Mouse (Mus musculus) B cell, adult 67 days (primary cell): ENCODE results near the gene 2200002J24Rik. TPM values are rescaled to one million over a fixed set of nuclear protein-coding genes. Genes with fewer than 3 reads are reported as not detected.

Source experiments
- total RNA-seq, 2 experiments: library from RNA; stranded (reverse); gene quantifications; 4 replicates each; pipeline ENCODE4 v1.2.4; 2023

2200002J24Rik gene
- not detected for total RNA-seq

GRCm38 (mm10) chr7:30698589-30698988, at the start of gene 2200002J24Rik:
2200002J24Rik (plus strand) TSS chr7:30698926.

DNA sequence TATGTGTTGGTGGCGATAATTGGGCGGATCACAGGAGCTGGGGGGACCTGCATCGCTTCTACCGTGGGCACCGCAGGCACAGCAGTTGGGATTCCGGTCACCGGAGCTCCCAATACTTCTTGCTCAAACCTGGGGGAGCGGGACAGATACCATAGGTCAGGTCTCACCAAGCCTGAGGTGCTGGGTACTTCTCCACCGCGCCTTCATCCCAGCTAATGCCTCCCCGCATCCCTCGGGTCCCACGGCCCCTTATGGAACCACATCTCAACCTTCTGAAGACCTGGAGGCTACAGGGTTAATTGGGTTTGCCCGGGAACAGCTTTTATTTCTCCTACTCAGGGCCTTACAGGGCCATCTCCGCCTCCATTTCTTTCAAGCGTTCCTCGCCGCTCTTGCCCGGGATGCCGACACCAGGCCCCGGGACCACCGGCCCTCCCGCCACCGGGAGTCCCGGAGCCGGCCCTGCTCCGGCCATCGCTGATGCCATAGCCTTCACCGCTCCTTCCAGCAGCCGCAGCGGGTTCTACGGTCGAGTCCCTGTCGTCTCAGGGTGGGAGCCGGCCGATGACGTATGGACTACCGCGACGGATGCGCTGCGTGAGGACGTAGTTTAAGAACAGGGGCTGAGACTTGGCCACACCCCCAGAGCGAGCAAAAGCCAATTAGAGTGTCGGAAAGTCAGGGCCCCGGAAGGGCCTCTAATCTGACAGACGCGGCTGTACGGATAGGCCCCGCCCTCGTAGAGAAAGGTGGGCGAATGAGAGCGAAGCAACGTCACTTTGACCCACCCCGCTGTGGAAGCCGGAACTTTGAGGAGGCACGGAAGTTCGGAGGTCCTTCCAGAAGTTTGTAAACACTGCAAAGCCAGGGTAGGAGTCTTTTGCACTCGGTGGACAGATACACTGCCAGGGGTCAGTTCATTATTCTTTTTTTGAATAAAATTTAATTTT, 48.9 kb upstream of the 2200002J24Rik start, which contains the start of gene Rbm42:
Gene Rbm42, minus strand, starts transcription at position 727 of the 950 bp plus-strand sequence.

GRCm38 (mm10) chr7:30664529-30665200, 34.1 kb upstream of the 2200002J24Rik start, which contains the start of gene Haus5:
Haus5 (minus strand) TSS chr7:30664994.

GRCm38 (mm10) chr7:30671480-30671879, 27.2 kb upstream of the 2200002J24Rik start, which contains the start of gene Pmis2:
Pmis2 (minus strand) TSS chr7:30671605.

GRCm38 (mm10) chr7:30711942-30712341, 13.2 kb downstream of the 2200002J24Rik start, which contains the start of gene Atp4a:
Atp4a (plus strand) TSS chr7:30712209.

GRCm38 (mm10) chr7:30729396-30730063, 30.8 kb downstream of the 2200002J24Rik start, which contains the start of gene Tmem147:
Tmem147 (minus strand) TSS chr7:30729540.

GRCm38 (mm10) chr7:30743617-30744016, 44.9 kb downstream of the 2200002J24Rik start, which contains the start of gene Gapdhs:
Gapdhs (minus strand) TSS chr7:30743681.

Other genes starting within 250 kb of the 2200002J24Rik start
- gene Kirrel2, start 241.2 kb upstream of the 2200002J24Rik start, total RNA-seq: not detected
- gene Nphs1, start 240.6 kb upstream of the 2200002J24Rik start, total RNA-seq: not detected
- gene Prodh2, start 205.3 kb upstream of the 2200002J24Rik start, total RNA-seq: not detected
- gene Arhgap33, start 163.9 kb upstream of the 2200002J24Rik start, total RNA-seq: 10 to 100 TPM; 18.6 to 20.7 TPM
- gene Hspb6, start 146.7 kb upstream of the 2200002J24Rik start, total RNA-seq: 1 to 10 TPM; 3.0 to 4.3 TPM
- 10 to 100 TPM; 18.8 to 27.2 TPM for gene Proser3, start 146.6 kb upstream of the 2200002J24Rik start, total RNA-seq
- 10 to 100 TPM; 42.2 to 45.2 TPM for gene Lin37, start 139.1 kb upstream of the 2200002J24Rik start, total RNA-seq
- gene U2af1l4, start 135.6 kb upstream of the 2200002J24Rik start, total RNA-seq: 100 to 1,000 TPM; 107 to 109 TPM
- 10 to 100 TPM; 13.9 to 14.0 TPM for gene Gm49396, start 135.6 kb upstream of the 2200002J24Rik start, total RNA-seq
- 100 to 1,000 TPM; 129 to 145 TPM for gene Psenen, start 135.3 kb upstream of the 2200002J24Rik start, total RNA-seq
- gene Igflr1, start 133.5 kb upstream of the 2200002J24Rik start, total RNA-seq: 1 to 10 TPM; 7.3 to 7.7 TPM
- 100 to 1,000 TPM; 119 to 136 TPM for gene Kmt2b, start 110.2 kb upstream of the 2200002J24Rik start, total RNA-seq
- 1 to 10 TPM in 1 of 2 experiments, under 1 TPM in 1; 0.90 to 1.5 TPM for gene Zbtb32, start 100.0 kb upstream of the 2200002J24Rik start, total RNA-seq
- under 1 TPM; 0.39 to 0.52 TPM for gene Upk1a, start 86.1 kb upstream of the 2200002J24Rik start, total RNA-seq
- 100 to 1,000 TPM; 211 to 273 TPM for gene Cox6b1, start 72.8 kb upstream of the 2200002J24Rik start, total RNA-seq
- gene Etv2, start 63.1 kb upstream of the 2200002J24Rik start, total RNA-seq: not detected
- 100 to 1,000 TPM in 1 of 2 experiments, 10 to 100 TPM in 1; 96.7 to 103 TPM for gene Rbm42, start 48.6 kb upstream of the 2200002J24Rik start, total RNA-seq
- gene Haus5, start 33.9 kb upstream of the 2200002J24Rik start, total RNA-seq: 10 to 100 TPM; 59.7 to 71.7 TPM
- not detected for gene Pmis2, start 27.3 kb upstream of the 2200002J24Rik start, total RNA-seq
- gene Atp4a, start 13.3 kb downstream of the 2200002J24Rik start, total RNA-seq: under 1 TPM; 0.29 to 0.59 TPM
- 10 to 100 TPM; 46.8 to 50.0 TPM for gene Tmem147, start 30.6 kb downstream of the 2200002J24Rik start, total RNA-seq
- not detected for gene Gapdhs, start 44.8 kb downstream of the 2200002J24Rik start, total RNA-seq
- gene Sbsn, start 52.5 kb downstream of the 2200002J24Rik start, total RNA-seq: 1 to 10 TPM; 3.8 to 5.0 TPM
- gene Dmkn, start 64.8 kb downstream of the 2200002J24Rik start, total RNA-seq: not detected
- not detected for gene Krtdap, start 89.0 kb downstream of the 2200002J24Rik start, total RNA-seq
- 10 to 100 TPM; 15.2 to 19.0 TPM for gene Ffar2, start 124.8 kb downstream of the 2200002J24Rik start, total RNA-seq
- gene Ffar3, start 157.3 kb downstream of the 2200002J24Rik start, total RNA-seq: 1 to 10 TPM; 2.2 to 3.7 TPM
- 10 to 100 TPM; 34.4 to 43.8 TPM for gene Ffar1, start 162.6 kb downstream of the 2200002J24Rik start, total RNA-seq
- 1,000 to 10,000 TPM; 1,236 to 1,328 TPM for gene Cd22, start 181.4 kb downstream of the 2200002J24Rik start, total RNA-seq
- gene Mag, start 215.9 kb downstream of the 2200002J24Rik start, total RNA-seq: not detected
- not detected for gene Hamp2, start 225.8 kb downstream of the 2200002J24Rik start, total RNA-seq
- gene Hamp, start 245.1 kb downstream of the 2200002J24Rik start, total RNA-seq: not detected